In genomic region chr12:39224073-39224472, GRCm38 (mm10) we compare ENCODE assay signal across 20 mouse cellular contexts.
A peak's percentile ranks its signal among the peaks of the same experiment; 100 is the strongest.
DNase-seq lines count a peak whose midpoint lies in the region; ATAC-seq and TF ChIP-seq lines count a peak whose summit lies in the region.
"Had no signal": no experiment of that assay in that cellular context is flagged by ENCODE, and none has a peak within 500 bp of the region (broad histone marks: within the 10 kb centered on the region; RNA-seq: fewer than 3 reads in every experiment).

No protein-coding gene starts in this region.

- H3K79me2 ChIP-seq in CH12.LX (replicated peaks; ENCODE audit: control insufficient read depth, extremely low read depth, insufficient read depth, poor library complexity, severe bottlenecking): no peaks in the 10 kb centered on the region

- H3K9ac ChIP-seq in kidney, postnatal 0 days (ENCODE audit: low read depth, low read length): no peak overlapping the region
- no peak overlapping the region for H3K9ac ChIP-seq in kidney, embryonic 16.5 days (replicated peaks; ENCODE audit: low read length)
- no peak overlapping the region for H3K9ac ChIP-seq in CH12.LX (ENCODE audit: insufficient read depth, low read depth)
- no peak overlapping the region for H3K9ac ChIP-seq in embryonic facial prominence, embryonic 12.5 days
- no peak overlapping the region for H3K9ac ChIP-seq in forebrain, embryonic 13.5 days
- no peak overlapping the region for H3K9ac ChIP-seq in liver, embryonic 12.5 days
- no peak overlapping the region for H3K9ac ChIP-seq in forebrain, embryonic 14.5 days (ENCODE audit: low read length)
- H3K9ac ChIP-seq: intestine, embryonic 15.5 days had no signal

- DNase-seq in kidney, postnatal 0 days (ENCODE audit: low spot score): peak; percentile 1
- DNase-seq in CH12.LX (ENCODE audit: extremely low read depth): peak; percentile 39
- peak; percentile 7 for DNase-seq in brain, adult 2 months (ENCODE audit: low read depth, low spot score)
- no peak for DNase-seq in forebrain, embryonic 14.5 days (ENCODE audit: low spot score)
- DNase-seq: adrenal gland, postnatal 10 days; cerebellum, adult 11-12 months; cerebellum, postnatal 36 days; gastrocnemius, postnatal 25 days; kidney, adult 9 months; lung, adult 18-20 months; lung, postnatal 14 days; right cerebral cortex, postnatal 25 days; thymus, postnatal 36 days had no signal

- ATAC-seq in kidney, postnatal 0 days (replicated peaks; ENCODE audit: low FRiP score, low read depth): no peak
- ATAC-seq in kidney, embryonic 16.5 days (ENCODE audit: low FRiP score, low TSS enrichment): no peak
- 0 out of 2 replicates have a peak, but pooled peaks have one; percentile 64 for ATAC-seq in embryonic facial prominence, embryonic 12.5 days (ENCODE audit: insufficient number of reproducible peaks, insufficient read depth, low FRiP score, low TSS enrichment)
- no peak for ATAC-seq in forebrain, embryonic 13.5 days
- no peak for ATAC-seq in liver, embryonic 12.5 days
- ATAC-seq in forebrain, embryonic 14.5 days: no peak
- ATAC-seq: activated CD4-positive, CD25-positive, alpha-beta regulatory T cell, adult 4 months; intestine, embryonic 15.5 days; Patski had no signal

- WGBS in kidney, postnatal 0 days: 45% methylated on average over 4 of the region's 4 CpGs
- 41% methylated on average over 4 of the region's 4 CpGs for WGBS in kidney, embryonic 16.5 days
- WGBS in embryonic facial prominence, embryonic 12.5 days: 25% methylated on average over 4 of the region's 4 CpGs
- 49% methylated on average over 4 of the region's 4 CpGs for WGBS in forebrain, embryonic 13.5 days
- WGBS in liver, embryonic 12.5 days (ENCODE audit: insufficient replicate concordance): 60% methylated on average over 4 of the region's 4 CpGs
- 57% methylated on average over 4 of the region's 4 CpGs for WGBS in forebrain, embryonic 14.5 days

- peak; percentile 57 for TF ChIP-seq EP300 in CH12.LX (IDR thresholded peaks at IDR 0.05; ENCODE audit: low read length)

- TF ChIP-seq RAD21 in CH12.LX (IDR thresholded peaks at IDR 0.05; ENCODE audit: low read depth, low read length): no peak

- dilution Hi-C loops in CH12.LX (cut with MboI; ENCODE audit: extremely low pct_ligation_motif_present, extremely low pct_unique_long_range_greater_than_20kb, low sequenced_read_pairs): no loop called here

- TF ChIP-seq POLR2A in CH12.LX (IDR thresholded peaks at IDR 0.05; ENCODE audit: low read depth, low read length): no peak

- H3K4me1 ChIP-seq in kidney, postnatal 0 days (replicated peaks; ENCODE audit: insufficient read depth, low read length): no peaks in the 10 kb centered on the region
- no peaks in the 10 kb centered on the region for H3K4me1 ChIP-seq in kidney, embryonic 16.5 days (ENCODE audit: insufficient read depth, low read length)
- H3K4me1 ChIP-seq in CH12.LX (ENCODE audit: control insufficient read depth in 1 of 2, insufficient read depth in 2 of 2): no peaks in the 10 kb centered on the region
- no peaks in the 10 kb centered on the region for H3K4me1 ChIP-seq in embryonic facial prominence, embryonic 12.5 days
- H3K4me1 ChIP-seq in forebrain, embryonic 13.5 days: no peaks in the 10 kb centered on the region
- no peaks in the 10 kb centered on the region for H3K4me1 ChIP-seq in liver, embryonic 12.5 days
- H3K4me1 ChIP-seq in forebrain, embryonic 14.5 days (ENCODE audit: control insufficient read depth, insufficient read depth, low read length): no peaks in the 10 kb centered on the region
- H3K4me1 ChIP-seq: intestine, embryonic 15.5 days had no signal

- no peaks in the 10 kb centered on the region for H3K27me3 ChIP-seq in kidney, postnatal 0 days (ENCODE audit: insufficient read depth, low read length)
- no peaks in the 10 kb centered on the region for H3K27me3 ChIP-seq in kidney, embryonic 16.5 days (ENCODE audit: insufficient read depth, low read length)
- H3K27me3 ChIP-seq in CH12.LX (replicated peaks): no peaks in the 10 kb centered on the region
- no peaks in the 10 kb centered on the region for H3K27me3 ChIP-seq in embryonic facial prominence, embryonic 12.5 days
- no peaks in the 10 kb centered on the region for H3K27me3 ChIP-seq in forebrain, embryonic 13.5 days
- no peaks in the 10 kb centered on the region for H3K27me3 ChIP-seq in liver, embryonic 12.5 days (replicated peaks)
- H3K27me3 ChIP-seq in forebrain, embryonic 14.5 days (replicated peaks; ENCODE audit: control insufficient read depth, insufficient read depth, low read length): no peaks in the 10 kb centered on the region
- H3K27me3 ChIP-seq: intestine, embryonic 15.5 days; Patski had no signal

- H3K9me3 ChIP-seq in kidney, postnatal 0 days (replicated peaks; ENCODE audit: low read length): no peaks in the 10 kb centered on the region
- no peaks in the 10 kb centered on the region for H3K9me3 ChIP-seq in kidney, embryonic 16.5 days (ENCODE audit: low read length)
- H3K9me3 ChIP-seq in CH12.LX (replicated peaks; ENCODE audit: low read length): no peaks in the 10 kb centered on the region
- no peaks in the 10 kb centered on the region for H3K9me3 ChIP-seq in embryonic facial prominence, embryonic 12.5 days
- H3K9me3 ChIP-seq in forebrain, embryonic 13.5 days (replicated peaks): no peaks in the 10 kb centered on the region
- H3K9me3 ChIP-seq in liver, embryonic 12.5 days (replicated peaks): no peaks in the 10 kb centered on the region
- H3K9me3 ChIP-seq in forebrain, embryonic 14.5 days (replicated peaks; ENCODE audit: control insufficient read depth, low read length): no peaks in the 10 kb centered on the region
- H3K9me3 ChIP-seq: intestine, embryonic 15.5 days had no signal

- H3K27ac ChIP-seq in kidney, postnatal 0 days: no peak overlapping the region
- H3K27ac ChIP-seq in kidney, embryonic 16.5 days (ENCODE audit: low read length): no peak overlapping the region
- no peak overlapping the region for H3K27ac ChIP-seq in CH12.LX (ENCODE audit: insufficient read depth, low read depth)
- H3K27ac ChIP-seq in embryonic facial prominence, embryonic 12.5 days: no peak overlapping the region
- H3K27ac ChIP-seq in forebrain, embryonic 13.5 days: no peak overlapping the region
- H3K27ac ChIP-seq in liver, embryonic 12.5 days: no peak overlapping the region
- no peak overlapping the region for H3K27ac ChIP-seq in forebrain, embryonic 14.5 days (ENCODE audit: low read depth, low read length)
- H3K27ac ChIP-seq: intestine, embryonic 15.5 days had no signal

- H3K4me3 ChIP-seq in kidney, postnatal 0 days (replicated peaks; ENCODE audit: low read depth, low read length): no peak overlapping the region
- no peak overlapping the region for H3K4me3 ChIP-seq in kidney, embryonic 16.5 days (ENCODE audit: low read length)
- no peak overlapping the region for H3K4me3 ChIP-seq in CH12.LX (replicated peaks in 1 of 3; ENCODE audit: low read depth in 2 of 3, low read length in 2 of 3, poor library complexity in 1 of 3)
- no peak overlapping the region for H3K4me3 ChIP-seq in embryonic facial prominence, embryonic 12.5 days
- H3K4me3 ChIP-seq in forebrain, embryonic 13.5 days: no peak overlapping the region
- no peak overlapping the region for H3K4me3 ChIP-seq in liver, embryonic 12.5 days
- no peak overlapping the region for H3K4me3 ChIP-seq in forebrain, embryonic 14.5 days (ENCODE audit: low read depth, low read length)
- H3K4me3 ChIP-seq: intestine, embryonic 15.5 days had no signal

- no peaks in the 10 kb centered on the region for H3K36me3 ChIP-seq in kidney, postnatal 0 days (ENCODE audit: insufficient read depth, low read length)
- H3K36me3 ChIP-seq in kidney, embryonic 16.5 days (ENCODE audit: insufficient read depth, low read length): no peaks in the 10 kb centered on the region
- no peaks in the 10 kb centered on the region for H3K36me3 ChIP-seq in CH12.LX (replicated peaks in 1 of 2; ENCODE audit: control insufficient read depth in 1 of 2, insufficient read depth in 1 of 2, low read length in 1 of 2)
- no peaks in the 10 kb centered on the region for H3K36me3 ChIP-seq in embryonic facial prominence, embryonic 12.5 days
- H3K36me3 ChIP-seq in forebrain, embryonic 13.5 days (ENCODE audit: poor library complexity, severe bottlenecking): no peaks in the 10 kb centered on the region
- H3K36me3 ChIP-seq in liver, embryonic 12.5 days: no peaks in the 10 kb centered on the region
- no peaks in the 10 kb centered on the region for H3K36me3 ChIP-seq in forebrain, embryonic 14.5 days (ENCODE audit: control insufficient read depth, insufficient read depth, low read length)
- H3K36me3 ChIP-seq: intestine, embryonic 15.5 days had no signal

- no peak for TF ChIP-seq CTCF in kidney, postnatal 0 days (IDR thresholded peaks at IDR 0.05; ENCODE audit: low read depth)
- TF ChIP-seq CTCF in CH12.LX (conservative IDR thresholded peaks at IDR 0.05 in 1 of 2, IDR thresholded peaks at IDR 0.05 in 1 of 2; ENCODE audit: low read depth in 2 of 2, low read length in 2 of 2): no peak

- in situ Hi-C loops in CH12.LX (cut with MboI; ENCODE audit: low pct_ligation_motif_present, low pct_unique_long_range_greater_than_20kb, low sequenced_read_pairs): no loop called here

- H3K4me2 ChIP-seq in kidney, postnatal 0 days (ENCODE audit: low read length): no peak overlapping the region
- H3K4me2 ChIP-seq in kidney, embryonic 16.5 days (replicated peaks; ENCODE audit: low read depth, low read length): no peak overlapping the region
- H3K4me2 ChIP-seq in CH12.LX (ENCODE audit: insufficient read depth, low read depth, poor library complexity, severe bottlenecking): no peak overlapping the region
- H3K4me2 ChIP-seq in embryonic facial prominence, embryonic 12.5 days (replicated peaks): no peak overlapping the region
- no peak overlapping the region for H3K4me2 ChIP-seq in forebrain, embryonic 13.5 days
- H3K4me2 ChIP-seq in liver, embryonic 12.5 days: no peak overlapping the region
- H3K4me2 ChIP-seq in forebrain, embryonic 14.5 days (ENCODE audit: low read length): no peak overlapping the region
- H3K4me2 ChIP-seq: intestine, embryonic 15.5 days had no signal

TF ChIP-seq in CH12.LX, 34 proteins besides CTCF, POLR2A, EP300 and RAD21 (continues in another document):
- TF ChIP-seq BHLHE40 (IDR thresholded peaks at IDR 0.05; ENCODE audit: low read depth, low read length): peak; percentile 59
- 0 out of 2 replicates have a peak, but pooled peaks have one; percentile 3 for TF ChIP-seq ZNF384 (IDR thresholded peaks at IDR 0.05; ENCODE audit: low read depth, low read length)
- TF ChIP-seq ELF1 (IDR thresholded peaks at IDR 0.05; ENCODE audit: low read depth, low read length): no peak
- TF ChIP-seq NRF1 (IDR thresholded peaks at IDR 0.05; ENCODE audit: low read depth, low read length): no peak
- no peak for TF ChIP-seq TCF12 (IDR thresholded peaks at IDR 0.05; ENCODE audit: low read depth, low read length)
- TF ChIP-seq JUND (conservative IDR thresholded peaks at IDR 0.05; ENCODE audit: low read depth, low read length): no peak
- TF ChIP-seq MEF2A (IDR thresholded peaks at IDR 0.05; ENCODE audit: borderline replicate concordance, low read depth, low read length): peak; percentile 41; the same call in 1 of the 2 replicates
- TF ChIP-seq NELFE (IDR thresholded peaks at IDR 0.05; ENCODE audit: low read depth, low read length): no peak
- no peak for TF ChIP-seq MAZ (IDR thresholded peaks at IDR 0.05; ENCODE audit: low read depth, low read length)
- no peak for TF ChIP-seq MAFK (IDR thresholded peaks at IDR 0.05; ENCODE audit: insufficient replicate concordance, low read length)
